Mouse (Mus musculus) spleen, adult 12 weeks (tissue): ENCODE results near the gene Tceal3.
"Not testable (repeated sequence)": the region's sequence is repeated elsewhere in the genome, so short reads cannot be mapped to it uniquely, and the experiment has no call there.

Experiments used
- DNase-seq: peaks from one replicate; pipeline ENCODE4 v3.0.0; 2022; ENCODE audit warnings: low spot score

Gene Tceal3

DNA sequence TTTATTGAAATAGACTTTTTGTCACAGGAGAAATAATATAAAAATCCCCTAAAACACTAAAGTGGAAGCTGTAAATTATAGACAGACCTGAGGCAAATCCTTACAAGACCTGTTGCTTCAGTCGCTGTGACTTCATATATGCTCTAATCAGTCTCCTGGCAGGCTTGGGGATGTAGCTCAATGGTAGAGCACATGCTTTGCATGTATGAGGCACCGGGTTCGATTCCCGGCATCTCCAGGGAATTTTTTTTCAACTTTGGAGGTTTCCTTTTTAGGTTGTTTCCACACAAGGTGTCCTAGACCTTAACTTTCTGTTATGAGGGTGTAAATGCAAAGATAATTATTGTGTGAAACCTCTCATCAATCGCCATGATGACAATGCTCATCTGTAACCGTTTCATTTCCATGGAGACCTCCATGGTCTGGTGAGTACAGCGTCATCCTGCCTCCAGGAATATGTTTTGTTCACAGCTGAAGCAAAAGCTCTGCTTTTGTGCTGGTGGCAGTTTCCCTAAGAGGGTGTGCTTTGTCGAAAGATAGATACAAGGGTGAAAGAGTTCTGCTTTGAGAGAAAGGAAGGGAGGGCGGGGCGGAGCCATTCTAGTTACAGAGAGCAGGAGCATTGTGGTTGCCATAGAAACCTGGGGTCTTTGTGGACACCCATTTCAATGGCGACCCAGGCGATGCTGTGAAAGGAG, at the start of gene Tceal3:
Gene Tceal3, plus strand, starts transcription at position 644 of the 698 bp plus-strand sequence.
- DNase-seq, result no peak

DNA sequence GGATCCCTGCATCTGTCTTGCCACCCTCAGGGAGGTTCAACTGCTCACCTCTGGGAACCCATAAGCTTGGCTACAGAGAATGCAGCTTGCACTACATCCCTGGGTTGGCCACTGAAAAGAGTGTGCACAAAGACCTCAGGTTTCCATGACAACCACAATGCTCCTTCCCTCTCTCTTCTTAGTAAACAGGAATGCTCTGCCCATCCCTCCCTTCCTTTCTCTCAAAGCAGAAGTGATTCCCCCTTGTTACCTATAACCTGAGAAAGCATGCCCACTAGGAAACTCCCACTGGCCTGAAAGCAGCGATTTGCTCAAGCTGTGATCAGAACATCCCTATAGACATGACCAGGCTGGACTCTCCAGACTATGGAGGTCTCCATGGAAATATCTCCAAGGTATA, 46.7 kb upstream of the Tceal3 start, which contains the start of gene Kir3dl2:
Gene Kir3dl2, minus strand, starts transcription at position 101 of the 400 bp plus-strand sequence.
- DNase-seq, result not testable (repeated sequence)

- not testable (repeated sequence) for DNase-seq
Measured at GRCm38 (mm10) chrX:136569094-136569493, 21.5 kb upstream of the Tceal3 start.

GRCm38 (mm10) chrX:136584617-136585016, 6.0 kb upstream of the Tceal3 start:
- DNase-seq, result no peak

DNA sequence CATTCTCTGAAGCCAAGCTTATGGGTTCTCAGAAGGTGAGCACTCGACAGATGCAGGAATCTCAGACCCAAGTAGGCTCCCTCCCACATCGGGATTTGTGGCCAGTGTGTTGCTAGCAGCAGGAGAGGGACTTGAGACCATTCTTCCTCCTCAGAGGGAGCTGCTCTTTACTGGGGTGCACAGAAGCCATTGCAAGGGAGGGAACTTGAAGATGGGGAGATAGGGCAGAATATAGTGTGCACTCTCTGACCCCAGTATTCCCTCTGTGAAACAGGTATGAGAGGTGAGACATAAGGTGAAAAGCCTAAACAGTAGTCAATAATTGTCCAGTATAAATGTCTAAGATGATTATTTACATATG, 235 bp downstream of the Tceal3 start:
- DNase-seq, result no peak

- DNase-seq, result no peak
Measured at GRCm38 (mm10) chrX:136599416-136599815, 8.8 kb downstream of the Tceal3 start.

DNA sequence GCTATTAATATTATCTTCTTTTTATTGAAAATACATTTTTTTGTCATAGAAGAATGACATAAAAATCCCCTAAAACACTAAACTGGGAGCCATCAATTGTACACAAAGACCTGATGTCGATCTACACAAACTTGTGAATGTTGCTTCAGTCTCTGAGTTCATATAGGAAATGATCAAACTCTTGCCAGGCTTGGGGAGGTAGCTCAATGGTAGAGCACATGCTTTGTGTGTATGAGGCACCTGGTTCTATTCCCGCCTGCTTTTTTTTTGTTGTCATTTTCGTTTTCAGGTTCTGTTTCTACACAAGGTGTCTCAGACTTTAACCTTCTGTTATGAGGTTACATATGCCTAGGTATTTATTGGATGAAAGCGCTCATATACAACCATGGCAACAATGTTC, 16.3 kb downstream of the Tceal3 start:
- DNase-seq, result no peak

- no peak for DNase-seq
Measured at GRCm38 (mm10) chrX:136607395-136607794, 16.8 kb downstream of the Tceal3 start.

DNA sequence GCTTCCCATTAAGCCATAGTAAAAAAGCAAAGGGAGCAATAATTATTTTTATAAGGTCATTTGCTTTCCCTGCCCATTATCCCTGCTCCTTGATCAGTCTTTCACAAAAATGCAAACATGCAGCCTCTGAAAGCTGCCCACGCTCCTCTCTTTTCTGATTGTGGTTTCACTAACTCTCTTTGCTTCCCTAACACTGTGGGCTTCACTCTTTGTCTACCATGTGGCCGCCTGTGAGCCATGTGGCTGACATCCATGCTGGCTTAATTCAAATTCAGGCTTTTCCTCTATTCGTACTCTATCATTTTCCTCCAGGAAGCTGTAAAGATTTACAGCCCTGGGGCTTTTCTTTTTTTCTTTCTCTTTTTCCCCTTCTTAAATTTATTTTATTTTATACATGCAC, 20.7 kb downstream of the Tceal3 start:
- no peak for DNase-seq

- DNase-seq, result not testable (repeated sequence)
Measured at GRCm38 (mm10) chrX:136615889-136616288, 25.2 kb downstream of the Tceal3 start.

DNA sequence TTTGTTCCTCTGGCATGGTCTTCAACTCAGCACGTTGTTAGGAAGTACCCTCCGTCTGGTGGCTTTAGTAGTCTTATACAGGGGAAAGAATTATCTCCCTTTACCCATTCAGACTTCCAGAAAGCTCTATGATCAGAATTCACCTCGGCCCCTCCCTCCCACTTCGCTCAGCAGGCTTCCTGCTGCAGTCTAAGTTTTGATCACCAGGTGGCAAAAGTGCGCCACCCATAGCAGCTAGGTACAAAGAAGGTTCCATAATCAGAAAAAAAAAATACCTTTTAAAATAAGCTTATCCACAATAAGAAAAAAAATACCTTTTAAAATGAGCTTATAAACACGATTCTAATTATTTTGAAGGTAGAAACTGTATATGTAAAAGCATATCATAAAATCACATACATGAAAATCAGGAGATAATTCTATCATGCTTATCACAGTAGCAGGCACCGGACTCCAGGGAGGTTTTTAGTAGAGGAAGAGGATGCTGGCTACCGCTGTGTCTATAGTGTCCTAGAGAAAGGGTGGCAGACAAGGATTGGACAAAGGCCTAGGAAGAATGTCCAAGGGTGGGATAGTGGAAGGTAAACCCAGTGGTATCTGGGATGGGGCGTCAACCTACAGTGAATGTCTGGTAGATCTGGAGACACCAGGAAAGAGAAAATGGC, 34.4 kb downstream of the Tceal3 start:
- DNase-seq, result no peak

DNA sequence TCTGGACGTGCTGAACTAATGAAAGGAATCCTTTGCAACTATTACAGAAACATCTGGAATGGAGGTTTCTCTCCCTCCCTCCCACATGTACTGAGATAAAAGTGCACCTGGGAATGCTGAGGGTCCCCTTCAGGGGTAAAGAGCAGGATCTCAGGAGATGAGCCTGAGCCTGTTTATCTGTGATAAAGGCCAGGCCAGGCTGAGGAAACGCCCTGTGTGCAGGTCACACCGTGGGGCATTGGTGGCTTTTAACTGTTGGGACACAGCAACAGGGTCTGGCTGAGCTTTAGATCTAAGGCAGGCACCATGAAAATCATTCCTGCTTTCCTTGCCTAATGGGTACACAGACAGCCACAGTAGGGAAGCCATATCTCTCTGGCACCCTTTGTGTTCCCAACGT, 35.3 kb downstream of the Tceal3 start:
- DNase-seq, result no peak

- no peak for DNase-seq
Measured at GRCm38 (mm10) chrX:136635116-136635515, 44.5 kb downstream of the Tceal3 start.

DNA sequence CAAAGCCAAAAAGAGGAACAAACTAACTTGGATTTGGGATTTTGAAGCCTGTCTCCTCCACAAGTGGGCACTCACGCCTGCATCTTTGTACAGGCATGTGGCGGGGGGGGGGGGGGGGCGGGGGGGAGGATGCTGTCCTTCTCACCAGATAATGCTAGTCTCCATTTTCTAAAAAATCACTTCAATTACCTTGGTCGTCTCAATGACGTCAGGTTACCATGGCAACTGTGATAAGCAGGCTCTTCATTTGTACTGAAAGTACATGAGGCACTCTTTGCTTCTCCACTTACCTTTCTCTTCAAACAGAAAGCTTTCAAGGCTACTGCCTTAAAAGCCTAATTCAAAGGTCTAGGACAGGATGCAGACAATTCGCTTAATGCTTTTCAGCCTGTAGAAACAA, 49.1 kb downstream of the Tceal3 start:
- no peak for DNase-seq

DNA sequence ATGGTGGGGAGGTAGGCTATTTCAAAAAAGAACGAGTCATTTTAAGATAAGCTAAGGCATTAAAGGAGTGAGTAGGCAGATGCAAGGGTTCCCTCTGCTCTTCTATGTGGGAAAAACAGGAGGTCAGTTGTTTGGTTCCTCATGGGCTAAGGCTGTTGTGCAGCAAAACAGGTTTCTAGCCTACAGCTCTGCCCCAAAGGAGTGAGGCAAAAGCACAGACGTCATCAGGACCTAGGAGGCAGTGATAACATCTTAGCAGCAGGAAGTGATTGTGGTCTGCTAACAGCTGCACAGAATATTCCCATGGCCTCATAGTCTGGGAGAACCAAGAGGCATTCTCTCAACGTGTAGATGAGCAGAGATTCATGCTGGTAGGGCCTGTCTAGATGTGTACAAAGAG, 55.2 kb downstream of the Tceal3 start:
- DNase-seq, result not testable (repeated sequence)

- DNase-seq, result no peak
Measured at GRCm38 (mm10) chrX:136666281-136666706, 75.7 kb downstream of the Tceal3 start.

DNA sequence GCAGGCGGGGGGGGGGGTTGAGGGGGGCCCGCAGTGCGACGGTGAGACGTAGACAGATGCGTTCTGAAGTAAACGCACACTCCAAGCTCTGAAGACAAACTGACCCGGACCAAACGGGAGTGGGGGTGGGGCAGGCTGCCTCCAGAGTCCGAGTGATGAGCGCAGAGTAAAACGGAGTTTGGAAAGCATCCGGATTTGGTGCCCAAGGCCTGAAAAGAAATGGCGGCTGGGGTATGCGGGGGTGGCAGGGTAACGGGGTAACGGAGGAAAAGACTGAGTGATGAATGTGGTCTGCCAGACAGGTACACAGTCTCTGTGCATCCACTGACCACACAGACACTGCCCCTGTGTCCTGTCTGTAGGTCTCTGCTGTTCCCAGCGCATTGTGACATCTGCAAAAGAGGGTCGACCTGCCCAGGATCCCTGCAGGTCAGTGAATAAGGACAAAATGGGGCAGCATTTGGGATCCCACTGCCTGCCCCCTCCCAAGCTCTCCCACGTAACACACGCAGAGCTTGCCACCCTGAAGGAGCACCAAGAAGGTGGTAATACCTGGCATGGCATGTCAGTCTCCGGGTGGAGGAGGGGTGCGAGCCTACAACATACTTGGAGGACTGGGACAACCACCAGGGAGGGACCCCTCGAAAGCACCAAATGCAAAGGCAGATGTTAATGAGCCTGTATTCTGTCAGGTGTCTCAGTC, 76.3 kb downstream of the Tceal3 start:
- not testable (repeated sequence) for DNase-seq

DNA sequence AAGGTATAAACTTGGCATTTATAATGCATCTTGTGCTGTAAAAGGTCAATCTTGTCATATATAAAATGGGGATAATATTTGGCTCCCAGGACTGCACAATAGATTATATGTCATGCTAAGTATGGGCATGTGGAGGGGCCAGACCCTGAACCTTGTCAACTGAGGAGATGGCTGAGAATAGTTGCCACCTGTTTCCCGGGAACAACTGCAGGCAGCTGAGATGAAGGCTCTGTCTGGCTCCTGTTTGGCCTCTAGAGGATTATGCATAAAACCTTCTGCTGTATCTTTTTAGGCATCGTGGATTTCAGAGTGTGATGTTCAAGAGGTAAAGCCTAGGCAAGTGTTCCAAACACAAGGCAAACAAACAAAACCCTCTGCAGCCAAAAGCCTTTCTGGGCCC, 78.2 kb downstream of the Tceal3 start:
- no peak for DNase-seq

GRCm38 (mm10) chrX:136680989-136681388, 90.3 kb downstream of the Tceal3 start:
- DNase-seq, result no peak

- not testable (repeated sequence) for DNase-seq
Measured at GRCm38 (mm10) chrX:136691606-136692293, 101.1 kb downstream of the Tceal3 start.

DNA sequence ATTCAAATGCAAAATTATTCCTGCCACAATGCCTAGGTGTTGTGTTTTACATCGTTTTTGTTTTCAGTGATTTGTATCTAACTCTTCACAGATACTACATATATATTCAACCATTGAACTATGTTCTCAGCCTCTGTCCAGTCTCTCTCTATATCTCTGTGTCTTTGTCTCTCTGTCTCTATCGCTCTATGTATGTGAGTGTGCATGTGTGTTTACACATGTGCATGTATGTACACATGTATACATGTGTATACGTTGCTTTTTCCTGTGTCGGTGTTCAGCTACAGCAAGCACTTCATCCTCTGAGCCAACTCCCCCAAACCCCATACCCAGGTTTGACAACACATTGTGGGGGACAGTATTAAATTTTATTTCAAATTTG, 101.6 kb downstream of the Tceal3 start:
- DNase-seq, result no peak

- DNase-seq, result no peak
Measured at GRCm38 (mm10) chrX:136693196-136693595, 102.6 kb downstream of the Tceal3 start.
